Mouse (Mus musculus): ENCODE data around the gene Olfr314. TPM values are rescaled to one million over a fixed set of nuclear protein-coding genes. Genes with fewer than 3 reads are reported as not detected.

The Olfr314 gene
- not detected in 2 replicates for polyA plus RNA-seq (2015; fragmentation: Nextera tagmentation; extraction: Ambion mirVana)

DNA sequence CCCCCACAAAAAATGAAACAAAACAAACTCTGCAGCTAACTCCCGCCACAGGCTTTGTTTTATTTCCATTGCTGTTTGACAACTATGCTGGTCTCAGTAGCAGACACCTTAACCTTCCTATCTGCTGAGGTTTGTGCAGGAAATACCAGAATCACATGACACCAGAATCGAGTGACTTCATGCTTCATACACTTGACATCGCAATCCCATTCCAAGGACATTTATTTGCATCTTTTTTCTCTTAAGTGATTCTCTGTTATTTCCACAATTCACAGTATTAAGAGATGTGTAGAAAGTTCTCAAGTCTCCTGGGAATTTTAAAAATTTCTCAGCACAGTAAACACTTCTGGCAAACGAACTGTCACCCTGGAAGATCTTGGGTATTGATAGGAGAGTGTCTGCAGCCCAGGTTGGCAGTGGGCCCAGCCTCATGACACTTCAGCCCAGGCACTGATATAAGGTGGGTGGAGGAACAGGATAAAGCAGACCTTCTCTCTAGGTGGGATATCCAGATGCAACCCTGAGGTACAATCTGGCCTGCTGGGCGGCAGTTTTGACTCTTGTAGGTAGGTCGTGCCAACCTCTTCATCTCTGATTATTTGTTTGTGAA is at the start of gene Olfr314:
Gene Olfr314 (plus strand): TSS at position 473 of the 610 bp plus-strand sequence.

GRCm38 (mm10) chr11:58738792-58739262 is 43.9 kb upstream of the Olfr314 start, which contains the start of gene Olfr317:
TSS of gene Olfr317 (minus strand) at chr11:58739212.

DNA sequence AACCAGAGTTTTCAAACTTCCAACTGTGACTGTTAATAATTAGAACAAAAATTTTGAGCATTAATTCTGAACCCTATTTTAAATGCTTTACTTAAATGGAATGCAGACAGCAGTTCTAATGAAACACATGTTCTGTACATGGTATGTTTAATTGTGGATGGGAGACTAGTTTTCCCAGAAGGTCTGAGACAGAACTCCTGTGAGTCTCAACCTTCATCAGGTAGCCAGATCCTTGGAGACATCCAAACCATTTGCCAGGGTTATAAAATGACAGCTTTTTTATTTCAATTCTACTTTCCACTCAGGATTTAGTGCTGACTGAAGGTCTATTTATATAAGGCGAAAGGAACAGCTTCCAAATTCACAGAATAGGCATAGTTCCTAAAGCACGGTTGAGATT is 30.3 kb upstream of the Olfr314 start, which contains the start of gene Olfr316:
Gene Olfr316 (plus strand): TSS at position 301 of the 400 bp plus-strand sequence.

DNA sequence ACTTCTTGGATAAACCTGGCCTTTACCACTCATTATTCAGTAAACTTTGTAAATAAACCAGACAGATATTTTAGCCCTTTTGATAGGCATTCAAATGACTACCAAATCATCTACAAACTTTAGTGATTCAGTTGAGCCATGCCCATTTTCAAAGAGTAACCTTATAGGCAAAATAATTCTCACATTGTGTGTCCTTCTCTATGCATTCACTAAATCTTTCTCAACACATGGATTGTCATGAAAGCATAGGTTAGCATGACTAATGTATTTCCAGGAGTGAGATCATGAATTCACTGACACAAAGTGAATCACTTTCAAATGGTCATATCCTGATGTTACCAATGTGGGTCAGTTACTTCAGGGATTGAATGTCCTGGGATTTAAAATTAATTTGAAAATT is 9.9 kb upstream of the Olfr314 start, which contains the start of gene Olfr315:
Gene Olfr315 (plus strand): TSS at position 301 of the 400 bp plus-strand sequence.

GRCm38 (mm10) chr11:58801558-58802228 is 18.9 kb downstream of the Olfr314 start, which contains the start of gene Fam183b:
TSS of gene Fam183b (minus strand) at chr11:58801960.

DNA sequence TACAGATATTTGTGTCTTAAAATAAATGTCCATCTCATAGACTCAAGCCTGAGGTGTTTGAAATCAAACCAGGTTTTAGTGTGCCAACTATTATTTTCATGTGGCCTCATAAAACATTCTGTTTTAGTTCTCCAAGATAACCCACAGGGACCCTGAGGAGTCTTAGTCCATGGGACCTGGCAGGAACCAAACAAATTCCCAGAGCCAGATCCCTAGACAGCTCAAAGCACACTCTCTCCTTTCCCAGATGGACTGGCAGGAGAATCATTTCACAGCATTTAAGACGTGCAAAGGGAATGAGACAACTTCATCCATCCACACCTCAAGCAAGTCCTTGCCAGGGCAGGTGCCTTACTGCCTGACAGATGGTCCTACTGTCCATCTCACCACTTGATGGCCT is 31.9 kb downstream of the Olfr314 start, which contains the start of gene Olfr313:
Gene Olfr313 (plus strand): TSS at position 301 of the 400 bp plus-strand sequence.

DNA sequence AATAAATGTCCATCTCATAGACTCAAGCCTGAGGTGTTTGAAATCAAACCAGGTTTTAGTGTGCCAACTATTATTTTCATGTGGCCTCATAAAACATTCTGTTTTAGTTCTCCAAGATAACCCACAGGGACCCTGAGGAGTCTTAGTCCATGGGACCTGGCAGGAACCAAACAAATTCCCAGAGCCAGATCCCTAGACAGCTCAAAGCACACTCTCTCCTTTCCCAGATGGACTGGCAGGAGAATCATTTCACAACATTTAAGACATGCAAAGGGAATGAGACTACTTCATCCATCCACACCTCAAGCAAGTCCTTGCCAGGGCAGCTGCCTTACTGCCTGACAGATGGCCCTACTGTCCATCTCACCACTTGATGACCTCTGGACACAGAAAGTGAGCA is 46.2 kb downstream of the Olfr314 start, which contains the start of gene Olfr312:
Gene Olfr312 (plus strand): TSS at position 301 of the 400 bp plus-strand sequence.

Other genes with a start within 250 kb of the Olfr314 start
- not detected in 2 replicates for gene Olfr330, start 248.1 kb upstream of the Olfr314 start, polyA plus RNA-seq (2015; fragmentation: Nextera tagmentation; extraction: Ambion mirVana)
- 0.12 TPM in 1 of 2 replicates, not detected in the other for gene Olfr329-ps, start 236.5 kb upstream of the Olfr314 start, polyA plus RNA-seq (2015; fragmentation: Nextera tagmentation; extraction: Ambion mirVana)
- not detected in 2 replicates for gene Olfr328, start 227.3 kb upstream of the Olfr314 start, polyA plus RNA-seq (2015; fragmentation: Nextera tagmentation; extraction: Ambion mirVana)
- gene Olfr224, start 212.4 kb upstream of the Olfr314 start, polyA plus RNA-seq (2015; fragmentation: Nextera tagmentation; extraction: Ambion mirVana), result not detected in 2 replicates
- not detected in 2 replicates for gene Olfr325, start 205.2 kb upstream of the Olfr314 start, polyA plus RNA-seq (2015; fragmentation: Nextera tagmentation; extraction: Ambion mirVana)
- gene Olfr324, start 187.8 kb upstream of the Olfr314 start, polyA plus RNA-seq (2015; fragmentation: Nextera tagmentation; extraction: Ambion mirVana), result not detected in 2 replicates
- not detected in 2 replicates for gene 2210407C18Rik, start 166.9 kb upstream of the Olfr314 start, polyA plus RNA-seq (2015; fragmentation: Nextera tagmentation; extraction: Ambion mirVana)
- gene Olfr323, start 152.5 kb upstream of the Olfr314 start, polyA plus RNA-seq (2015; fragmentation: Nextera tagmentation; extraction: Ambion mirVana), result not detected in 2 replicates
- not detected in 2 replicates for gene Trim58, start 142.5 kb upstream of the Olfr314 start, polyA plus RNA-seq (2015; fragmentation: Nextera tagmentation; extraction: Ambion mirVana)
- not detected in 2 replicates for gene Olfr322, start 124.2 kb upstream of the Olfr314 start, polyA plus RNA-seq (2015; fragmentation: Nextera tagmentation; extraction: Ambion mirVana)
- not detected in 2 replicates for gene Olfr320, start 101.9 kb upstream of the Olfr314 start, polyA plus RNA-seq (2015; fragmentation: Nextera tagmentation; extraction: Ambion mirVana)
- not detected in 2 replicates for gene Olfr319, start 83.8 kb upstream of the Olfr314 start, polyA plus RNA-seq (2015; fragmentation: Nextera tagmentation; extraction: Ambion mirVana)
- not detected in 2 replicates for gene Olfr318, start 58.9 kb upstream of the Olfr314 start, polyA plus RNA-seq (2015; fragmentation: Nextera tagmentation; extraction: Ambion mirVana)
- gene Olfr317, start 43.7 kb upstream of the Olfr314 start, polyA plus RNA-seq (2015; fragmentation: Nextera tagmentation; extraction: Ambion mirVana), result not detected in 2 replicates
- gene Olfr316, start 30.2 kb upstream of the Olfr314 start, polyA plus RNA-seq (2015; fragmentation: Nextera tagmentation; extraction: Ambion mirVana), result not detected in 2 replicates
- gene Olfr315, start 9.8 kb upstream of the Olfr314 start, polyA plus RNA-seq (2015; fragmentation: Nextera tagmentation; extraction: Ambion mirVana), result not detected in 2 replicates
- gene Fam183b, start 19.0 kb downstream of the Olfr314 start, polyA plus RNA-seq (2015; fragmentation: Nextera tagmentation; extraction: Ambion mirVana), result 1.3 and 1.9 TPM in 2 replicates
- not detected in 2 replicates for gene Olfr313, start 32.0 kb downstream of the Olfr314 start, polyA plus RNA-seq (2015; fragmentation: Nextera tagmentation; extraction: Ambion mirVana)
- not detected in 2 replicates for gene Olfr312, start 46.3 kb downstream of the Olfr314 start, polyA plus RNA-seq (2015; fragmentation: Nextera tagmentation; extraction: Ambion mirVana)
- not detected in 2 replicates for gene Olfr311, start 56.3 kb downstream of the Olfr314 start, polyA plus RNA-seq (2015; fragmentation: Nextera tagmentation; extraction: Ambion mirVana)
- 2.0 TPM in 2 replicates for gene Gm12258, start 64.2 kb downstream of the Olfr314 start, polyA plus RNA-seq (2015; fragmentation: Nextera tagmentation; extraction: Ambion mirVana)
- 2.0 and 2.2 TPM in 2 replicates for gene 2810021J22Rik, start 84.3 kb downstream of the Olfr314 start, polyA plus RNA-seq (2015; fragmentation: Nextera tagmentation; extraction: Ambion mirVana)
- gene Zfp39, start 121.3 kb downstream of the Olfr314 start, polyA plus RNA-seq (2015; fragmentation: Nextera tagmentation; extraction: Ambion mirVana), result 3.0 and 3.2 TPM in 2 replicates
- not detected in 2 replicates for gene Btnl10, start 135.0 kb downstream of the Olfr314 start, polyA plus RNA-seq (2015; fragmentation: Nextera tagmentation; extraction: Ambion mirVana)
- gene Rnf187, start 156.0 kb downstream of the Olfr314 start, polyA plus RNA-seq (2015; fragmentation: Nextera tagmentation; extraction: Ambion mirVana), result 161 and 166 TPM in 2 replicates
- 2.4 and 2.5 TPM in 2 replicates for gene Hist3h2ba, start 166.0 kb downstream of the Olfr314 start, polyA plus RNA-seq (2015; fragmentation: Nextera tagmentation; extraction: Ambion mirVana)
- 15.6 and 17.7 TPM in 2 replicates for gene Hist3h2a, start 171.7 kb downstream of the Olfr314 start, polyA plus RNA-seq (2015; fragmentation: Nextera tagmentation; extraction: Ambion mirVana)
- 0.08 and 0.10 TPM in 2 replicates for gene Trim17, start 171.7 kb downstream of the Olfr314 start, polyA plus RNA-seq (2015; fragmentation: Nextera tagmentation; extraction: Ambion mirVana)
- 13.7 and 15.2 TPM in 2 replicates for gene Trim11, start 195.1 kb downstream of the Olfr314 start, polyA plus RNA-seq (2015; fragmentation: Nextera tagmentation; extraction: Ambion mirVana)

Measured in skeletal muscle tissue, postnatal 0 days (tissue).